Mouse (Mus musculus): ENCODE results near the gene Zfp276. TPM values are rescaled to one million over a fixed set of nuclear protein-coding genes. Genes with fewer than 3 reads are reported as not detected.
A peak's percentile ranks its signal among the peaks of the same experiment; 100 is the strongest.
"Not testable (repeated sequence)": the region's sequence is repeated elsewhere in the genome, so short reads cannot be mapped to it uniquely, and the experiment has no call there.

The Zfp276 gene
- total RNA-seq, 2 experiments from 2014 or later = 26.4 to 29.2 TPM

DNA sequence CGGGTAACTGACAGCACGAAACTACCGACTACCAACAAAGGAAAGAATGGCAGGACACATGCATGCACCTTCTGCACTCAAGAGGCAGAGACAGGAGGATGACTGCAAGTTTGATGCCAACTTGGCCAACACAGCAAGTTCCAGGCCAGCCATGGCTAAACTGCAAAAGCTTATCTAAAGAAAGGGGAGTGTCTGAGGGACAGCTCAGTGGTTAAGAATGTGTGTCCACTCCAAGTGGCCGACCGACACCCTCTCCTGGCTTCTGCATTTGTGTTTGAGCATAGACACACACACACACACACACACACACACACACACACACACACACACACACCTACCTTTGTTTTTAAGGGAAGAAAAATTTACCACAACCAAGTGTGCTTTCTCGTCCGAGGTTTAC lies 24.4 kb downstream of the Zfp276 start:
- no peak for TF ChIP-seq CTCF (IDR thresholded peaks at IDR 0.05)
- no peak for DNase-seq (ENCODE audit: extremely low spot score in 1 of 2, low spot score in 2 of 2)
- Histone ChIP-seq H3K27ac (no peak overlapping the region), H3K4me3 (no peak overlapping the region)
- intact Hi-C loops (cut with DNase I) = no loop called here

DNA sequence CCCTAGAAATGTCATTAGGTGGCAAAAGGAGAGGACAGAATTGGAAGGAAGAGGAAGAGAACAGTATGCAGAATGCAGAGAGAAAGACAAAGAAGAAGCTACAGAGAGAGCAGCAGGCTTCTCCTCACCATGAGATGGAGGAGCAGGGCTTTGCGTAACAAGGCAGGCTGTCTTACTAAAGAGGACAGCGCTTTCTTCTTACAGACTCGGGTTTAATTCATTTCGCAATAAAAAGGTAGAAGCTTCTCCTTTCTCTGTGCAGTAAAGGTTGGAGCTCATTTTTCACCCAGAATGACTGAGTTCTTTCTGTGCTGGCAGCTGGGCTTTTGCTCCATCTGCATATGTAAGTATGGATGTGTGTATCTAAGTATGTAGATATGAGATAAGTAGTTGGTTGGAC lies 25.8 kb downstream of the Zfp276 start:
- intact Hi-C loops (cut with DNase I) = no loop called here
- no peak overlapping the region for H3K27ac ChIP-seq
- TF ChIP-seq CTCF (IDR thresholded peaks at IDR 0.05) = no peak
- no peak for DNase-seq (ENCODE audit: extremely low spot score in 1 of 2, low spot score in 2 of 2)
- H3K4me3 ChIP-seq = no peak overlapping the region

DNA sequence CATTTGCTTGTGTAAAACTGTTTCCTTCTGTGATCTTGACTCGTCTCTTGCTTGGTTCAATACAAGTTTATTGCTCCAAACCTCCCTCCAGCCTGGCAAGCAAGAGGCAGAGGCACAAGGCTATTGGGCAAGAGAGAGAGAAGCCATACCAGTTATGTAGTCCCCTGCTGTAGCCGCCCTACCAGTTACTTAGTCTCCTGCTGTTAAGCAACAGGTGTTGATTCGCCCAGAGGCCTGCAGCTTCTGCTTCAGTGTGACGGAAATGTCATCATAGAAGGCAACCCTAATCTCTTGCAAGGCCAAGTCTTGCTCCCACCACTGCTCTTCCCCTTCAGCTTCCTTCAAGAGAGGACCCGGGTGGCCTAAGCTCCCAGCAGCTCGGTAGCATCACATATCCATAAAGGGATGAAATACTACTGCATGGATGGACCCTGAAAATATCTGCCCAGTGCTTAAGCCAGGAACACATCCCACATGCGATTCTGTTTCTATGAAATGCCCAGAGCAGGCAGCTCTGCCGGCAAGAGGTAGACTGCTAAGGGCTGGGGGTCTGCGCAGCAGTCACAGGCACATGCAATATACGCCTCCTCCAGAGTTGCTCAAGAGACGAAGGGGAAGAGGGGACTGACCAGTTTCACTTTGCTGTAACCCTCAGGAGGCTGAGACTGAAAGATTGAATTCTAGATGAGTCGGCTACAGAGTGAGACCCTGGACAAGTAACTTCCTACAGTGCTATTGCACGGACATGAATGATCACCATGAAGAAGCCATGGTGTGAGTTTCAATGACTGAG lies 26.5 kb downstream of the Zfp276 start:
- no peak for DNase-seq (ENCODE audit: extremely low spot score in 1 of 2, low spot score in 2 of 2)
- Histone ChIP-seq H3K4me3 (no peak overlapping the region), H3K27ac (no peak overlapping the region)
- no peak for TF ChIP-seq CTCF (IDR thresholded peaks at IDR 0.05)
- intact Hi-C loops (cut with DNase I) = no loop called here

DNA sequence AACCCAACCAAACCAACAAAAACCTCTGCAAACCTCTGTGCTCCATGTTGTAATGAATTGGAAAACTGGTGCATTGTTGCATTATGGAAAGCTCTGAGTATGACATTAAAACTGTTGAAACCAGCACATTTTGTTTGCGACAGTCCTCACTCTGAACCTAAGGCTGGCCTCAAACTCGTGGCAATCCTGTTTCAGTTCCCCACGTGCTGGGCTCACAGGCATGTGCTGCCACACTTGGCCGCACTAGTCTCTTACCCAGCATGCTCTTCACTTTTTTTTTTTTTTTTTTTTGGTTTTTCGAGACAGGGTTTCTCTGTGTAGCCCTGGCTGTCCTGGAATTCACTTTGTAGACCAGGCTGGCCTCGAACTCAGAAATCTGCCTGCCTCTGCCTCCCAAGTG lies 29.0 kb downstream of the Zfp276 start:
- DNase-seq (ENCODE audit: extremely low spot score in 1 of 2, low spot score in 2 of 2); H3K27ac ChIP-seq; intact Hi-C loops (cut with DNase I); H3K4me3 ChIP-seq: not testable (repeated sequence)

- TF ChIP-seq CTCF (IDR thresholded peaks at IDR 0.05) = no peak
- DNase-seq (ENCODE audit: extremely low spot score in 1 of 2, low spot score in 2 of 2) = no peak
- intact Hi-C loops (cut with DNase I) = no loop called here
- Histone ChIP-seq H3K4me3 (no peak overlapping the region), H3K27ac (no peak overlapping the region)
Observed at GRCm38 (mm10) chr8:123283991-123284390, 30.0 kb downstream of the Zfp276 start.

- intact Hi-C loops (cut with DNase I) = no loop called here
- TF ChIP-seq CTCF (IDR thresholded peaks at IDR 0.05) = no peak
- no peak overlapping the region for H3K27ac ChIP-seq
- DNase-seq (ENCODE audit: extremely low spot score in 1 of 2, low spot score in 2 of 2) = no peak
- H3K4me3 ChIP-seq = no peak overlapping the region
Observed at GRCm38 (mm10) chr8:123284493-123284892, 30.5 kb downstream of the Zfp276 start.

DNA sequence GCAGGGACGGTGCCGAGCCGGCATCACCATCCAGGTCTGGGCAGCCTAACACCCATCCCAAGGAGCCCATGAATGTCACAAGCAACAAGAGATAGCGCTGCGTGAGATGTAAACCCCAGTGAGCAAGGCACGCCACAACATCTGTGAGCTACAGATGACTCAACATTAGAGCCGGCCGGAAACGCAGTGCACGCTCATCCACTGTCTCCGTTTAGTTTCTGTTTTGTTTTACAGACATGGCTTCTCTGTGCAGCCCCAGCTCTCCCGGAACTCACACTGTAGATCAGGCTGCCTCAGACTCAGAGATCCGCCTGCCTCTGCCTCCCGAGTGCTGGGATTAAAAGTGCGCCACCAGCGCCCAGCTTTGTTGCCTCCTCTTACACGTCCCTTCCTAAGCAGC lies 33.4 kb downstream of the Zfp276 start:
- no peak for TF ChIP-seq CTCF (IDR thresholded peaks at IDR 0.05)
- H3K27ac ChIP-seq = no peak overlapping the region
- no peak overlapping the region for H3K4me3 ChIP-seq
- DNase-seq (ENCODE audit: extremely low spot score in 1 of 2, low spot score in 2 of 2) = no peak
- intact Hi-C loops (cut with DNase I) = no loop called here

DNA sequence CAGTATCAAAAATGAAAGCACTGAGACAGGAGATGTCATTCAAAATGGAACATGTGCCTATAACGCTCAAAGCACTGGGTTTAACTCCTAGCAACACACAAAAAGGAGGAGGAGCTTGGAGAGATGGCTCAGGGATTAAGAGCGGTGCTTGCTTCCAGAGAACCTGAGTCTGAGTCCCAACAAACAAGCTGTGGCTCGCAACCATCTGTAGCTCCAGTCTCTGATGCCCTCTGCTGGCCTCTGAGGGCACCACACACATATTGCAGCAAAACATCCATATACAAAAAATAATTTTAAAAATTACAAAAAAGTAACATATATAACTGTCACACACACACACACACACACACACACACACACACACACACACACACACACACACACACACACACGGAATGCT lies 36.2 kb downstream of the Zfp276 start:
- no peak for DNase-seq (ENCODE audit: extremely low spot score in 1 of 2, low spot score in 2 of 2)
- Histone ChIP-seq H3K4me3 (no peak overlapping the region), H3K27ac (no peak overlapping the region)
- intact Hi-C loops (cut with DNase I) = no loop called here
- TF ChIP-seq CTCF (IDR thresholded peaks at IDR 0.05) = peak; percentile 45

DNA sequence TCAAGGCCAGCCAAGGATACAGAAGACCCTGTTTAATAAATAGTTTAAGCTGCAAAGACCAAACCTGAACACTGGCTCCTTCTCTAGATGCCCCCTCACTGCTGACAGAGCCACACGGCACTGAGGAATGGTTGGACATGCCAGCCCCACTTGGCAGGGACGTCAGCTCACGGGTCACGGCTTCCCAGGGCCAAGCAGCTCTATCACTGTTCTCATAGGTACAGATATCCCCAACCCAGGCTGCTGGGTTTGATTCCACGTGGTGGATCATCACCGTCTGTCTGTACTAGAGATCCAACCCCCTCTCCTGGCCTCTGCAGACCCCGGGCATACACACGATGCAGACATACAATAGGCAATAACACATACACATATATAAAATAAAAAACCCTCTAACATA lies 36.7 kb downstream of the Zfp276 start:
- TF ChIP-seq CTCF (IDR thresholded peaks at IDR 0.05) = no peak
- H3K27ac ChIP-seq = no peak overlapping the region
- intact Hi-C loops (cut with DNase I) = no loop called here
- no peak overlapping the region for H3K4me3 ChIP-seq
- DNase-seq (ENCODE audit: extremely low spot score in 1 of 2, low spot score in 2 of 2) = no peak

DNA sequence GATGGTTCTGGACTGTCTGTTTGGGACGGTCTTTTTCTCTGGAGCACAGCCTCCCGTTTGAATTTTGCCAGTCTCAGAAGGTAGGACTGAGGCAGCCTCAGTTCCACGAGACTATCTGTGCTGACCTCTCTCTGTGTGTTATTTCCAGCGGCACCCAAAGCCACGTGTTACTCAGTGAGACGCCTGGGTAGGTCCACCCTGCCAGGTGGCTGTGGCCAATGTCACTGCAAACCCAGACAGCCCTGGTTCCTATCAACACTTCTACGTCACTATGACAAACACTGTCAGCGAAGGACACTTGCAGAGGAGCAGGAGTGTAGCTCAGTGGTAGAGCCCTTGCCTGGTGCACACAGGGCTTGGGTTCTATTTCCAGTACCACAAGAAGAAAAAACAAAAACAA lies 37.7 kb downstream of the Zfp276 start:
- no peak overlapping the region for H3K27ac ChIP-seq

GRCm38 (mm10) chr8:123292281-123292680 lies 38.3 kb downstream of the Zfp276 start:
- no peak for TF ChIP-seq CTCF (IDR thresholded peaks at IDR 0.05)
- no peak overlapping the region for H3K27ac ChIP-seq
- intact Hi-C loops (cut with DNase I) = no loop called here
- DNase-seq (ENCODE audit: extremely low spot score in 1 of 2, low spot score in 2 of 2) = no peak
- H3K4me3 ChIP-seq = no peak overlapping the region

More for the DNA sequence above, 37.7 kb downstream of the Zfp276 start:
- no peak for DNase-seq (ENCODE audit: extremely low spot score in 1 of 2, low spot score in 2 of 2)
- no peak overlapping the region for H3K4me3 ChIP-seq
- no peak for TF ChIP-seq CTCF (IDR thresholded peaks at IDR 0.05)
- intact Hi-C loops (cut with DNase I) = no loop called here

DNA sequence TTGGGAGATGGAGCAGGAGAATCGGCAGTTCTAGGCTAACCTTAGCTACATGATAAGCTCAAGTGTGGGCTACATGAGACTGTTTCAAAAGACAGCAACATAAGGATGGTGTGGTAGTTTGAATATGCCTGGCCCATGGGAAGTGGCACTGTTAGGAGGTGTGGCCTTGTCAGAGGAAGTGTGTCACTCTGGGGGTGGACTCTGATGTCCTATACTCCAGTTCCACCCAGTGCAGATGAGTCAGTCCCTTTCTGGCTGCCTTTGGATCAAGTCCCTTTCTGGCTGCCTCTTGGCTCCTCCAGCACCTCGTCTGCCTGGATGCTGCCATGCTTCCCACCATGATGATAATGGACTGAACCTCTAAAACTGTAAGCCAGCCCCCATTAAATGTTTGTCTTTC lies 38.8 kb downstream of the Zfp276 start:
- Histone ChIP-seq H3K4me3 (no peak overlapping the region), H3K27ac (no peak overlapping the region)
- intact Hi-C loops (cut with DNase I) = no loop called here
- TF ChIP-seq CTCF (IDR thresholded peaks at IDR 0.05) = no peak
- DNase-seq (ENCODE audit: extremely low spot score in 1 of 2, low spot score in 2 of 2) = no peak

GRCm38 (mm10) chr8:123298301-123298700 lies 44.3 kb downstream of the Zfp276 start:
- no peak for DNase-seq (ENCODE audit: extremely low spot score in 1 of 2, low spot score in 2 of 2)
- Histone ChIP-seq H3K27ac (no peak overlapping the region), H3K4me3 (no peak overlapping the region)
- no peak for TF ChIP-seq CTCF (IDR thresholded peaks at IDR 0.05)
- intact Hi-C loops (cut with DNase I) = no loop called here
